Mouse (Mus musculus) CH12.LX (cell line): Measurements from ENCODE around the gene Bad. TPM values are rescaled to one million over a fixed set of nuclear protein-coding genes. Genes with fewer than 3 reads are reported as not detected.

Source experiments
- DNase-seq: peaks from one replicate; pipeline ENCODE4 v3.0.0-alpha.2; 2013; ENCODE audit errors: extremely low read depth
- H3K27ac ChIP-seq: 2 replicates; pipeline ENCODE4 v1.5.1; 2012; ENCODE audit warnings: low read depth, mild to moderate bottlenecking, control low read depth, moderate library complexity; ENCODE audit not compliant: insufficient read depth
- H3K27me3 ChIP-seq: replicated peaks from 2 replicates; pipeline ENCODE3; 2012; ENCODE audit warnings: inconsistent platforms
- H3K36me3 ChIP-seq, 2 experiments: replicated peaks in 1 of 2; 2 replicates each; pipeline versions ENCODE3 to v1.6.1; 2012; ENCODE audit warnings: inconsistent platforms in 1 of 2, low read length in 1 of 2, mild to moderate bottlenecking in 1 of 2, mixed read lengths in 1 of 2, moderate library complexity in 1 of 2; ENCODE audit not compliant: control insufficient read depth in 1 of 2, insufficient read depth in 1 of 2
- H3K4me1 ChIP-seq, 2 experiments: 2 replicates each; pipeline ENCODE4 v1.6.1; 2012; ENCODE audit warnings: inconsistent platforms in 1 of 2, moderate library complexity in 1 of 2; ENCODE audit not compliant: insufficient read depth in 2 of 2, control insufficient read depth in 1 of 2
- H3K4me2 ChIP-seq: 2 replicates; pipeline ENCODE4 v1.6.1; 2012; ENCODE audit warnings: low read depth, mild to moderate bottlenecking, control low read depth; ENCODE audit not compliant: poor library complexity, insufficient read depth, severe bottlenecking
- H3K4me3 ChIP-seq, 3 experiments: fragments of 150-350 bp in 1 of 3; sonication (generic) in 1 of 3; replicated peaks in 1 of 3; 2 replicates each; pipeline versions ENCODE3 to v1.5.1; 2011 to 2012; ENCODE audit warnings: low read depth in 2 of 3, low read length in 2 of 3, mild to moderate bottlenecking in 2 of 3, moderate library complexity in 2 of 3, control low read depth in 1 of 3, improper control_type of control experiment in 1 of 3, inconsistent platforms in 1 of 3, mixed read lengths in 1 of 3; ENCODE audit not compliant: poor library complexity in 1 of 3
- H3K79me2 ChIP-seq: replicated peaks from 2 replicates; pipeline ENCODE4 v1.6.1; 2012; ENCODE audit warnings: mild to moderate bottlenecking, moderate library complexity; ENCODE audit not compliant: control insufficient read depth, poor library complexity, insufficient read depth, severe bottlenecking; ENCODE audit errors: extremely low read depth
- H3K9ac ChIP-seq: 2 replicates; pipeline ENCODE4 v1.6.1; 2012; ENCODE audit warnings: low read depth, mild to moderate bottlenecking, control low read depth, moderate library complexity; ENCODE audit not compliant: insufficient read depth
- H3K9me3 ChIP-seq: replicated peaks from 2 replicates; pipeline ENCODE3; 2012; ENCODE audit warnings: low read length, inconsistent platforms, mixed read lengths
- CHD1 ChIP-seq: IDR thresholded peaks from 2 replicates; pipeline ENCODE4 v1.6.1; 2012; ENCODE audit warnings: low read depth, low read length, improper control_type of control experiment, inconsistent platforms
- CTCF ChIP-seq, 2 experiments: IDR thresholded peaks in 1 of 2; conservative IDR thresholded peaks in 1 of 2; 2 replicates each; pipeline ENCODE4 v1.5.1; 2011 to 2012; ENCODE audit warnings: low read depth in 2 of 2, low read length in 2 of 2, improper control_type of control experiment in 1 of 2, inconsistent platforms in 1 of 2, mild to moderate bottlenecking in 1 of 2, moderate library complexity in 1 of 2
- ELF1 ChIP-seq: IDR thresholded peaks from 2 replicates; pipeline ENCODE4 v1.6.1; 2014; ENCODE audit warnings: low read depth, mild to moderate bottlenecking, inconsistent platforms, low read length, improper control_type of control experiment
- JUN ChIP-seq: IDR thresholded peaks from 2 replicates; pipeline ENCODE4 v1.6.1; 2011; ENCODE audit warnings: low read depth, mild to moderate bottlenecking, low read length, improper control_type of control experiment, moderate library complexity; ENCODE audit not compliant: insufficient read depth
- KAT2A ChIP-seq: IDR thresholded peaks from 2 replicates; pipeline ENCODE4 v1.6.1; 2012; ENCODE audit warnings: low read length, improper control_type of control experiment, inconsistent platforms; ENCODE audit not compliant: insufficient replicate concordance
- MAFK ChIP-seq: IDR thresholded peaks from 2 replicates; pipeline ENCODE4 v1.6.1; 2011; ENCODE audit warnings: low read length, improper control_type of control experiment; ENCODE audit not compliant: insufficient replicate concordance
- MAX ChIP-seq: IDR thresholded peaks from 2 replicates; pipeline ENCODE4 v1.6.1; 2011; ENCODE audit warnings: low read length, improper control_type of control experiment
- MEF2A ChIP-seq: IDR thresholded peaks from 2 replicates; pipeline ENCODE4 v1.6.1; 2014; ENCODE audit warnings: low read depth, mild to moderate bottlenecking, inconsistent platforms, low read length, improper control_type of control experiment, borderline replicate concordance
- MXI1 ChIP-seq: IDR thresholded peaks from 2 replicates; pipeline ENCODE4 v1.6.1; 2011; ENCODE audit warnings: mild to moderate bottlenecking, low read depth, low read length, improper control_type of control experiment
- MYC ChIP-seq: IDR thresholded peaks from 2 replicates; pipeline ENCODE4 v1.6.1; 2011; ENCODE audit warnings: low read depth, mild to moderate bottlenecking, improper control_type of control experiment, low read length
- NELFE ChIP-seq: IDR thresholded peaks from 2 replicates; pipeline ENCODE4 v1.6.1; 2011; ENCODE audit warnings: low read depth, low read length, improper control_type of control experiment
- POLR2A ChIP-seq: IDR thresholded peaks from 2 replicates; pipeline ENCODE4 v1.6.1; 2011; ENCODE audit warnings: low read depth, mild to moderate bottlenecking, improper control_type of control experiment, low read length
- POLR2AphosphoS2 ChIP-seq: IDR thresholded peaks from 2 replicates; pipeline ENCODE4 v1.6.1; 2011; ENCODE audit warnings: low read depth, low read length, improper control_type of control experiment
- RCOR1 ChIP-seq: conservative IDR thresholded peaks from 2 replicates; pipeline ENCODE4 v1.6.1; 2012; ENCODE audit warnings: low read depth, mild to moderate bottlenecking, inconsistent platforms, low read length, improper control_type of control experiment
- SIN3A ChIP-seq: IDR thresholded peaks from 2 replicates; pipeline ENCODE4 v1.6.1; 2012; ENCODE audit warnings: low read length, improper control_type of control experiment, inconsistent platforms
- SMC3 ChIP-seq: IDR thresholded peaks from 2 replicates; pipeline ENCODE4 v1.6.1; 2011; ENCODE audit warnings: low read depth, low read length, improper control_type of control experiment
- UBTF ChIP-seq: IDR thresholded peaks from 2 replicates; pipeline ENCODE4 v1.6.1; 2012; ENCODE audit warnings: low read depth, mild to moderate bottlenecking, inconsistent platforms, low read length, improper control_type of control experiment, moderate library complexity
- USF2 ChIP-seq: conservative IDR thresholded peaks from 2 replicates; pipeline ENCODE4 v1.6.1; 2011; ENCODE audit warnings: low read depth, low read length, improper control_type of control experiment
- ZKSCAN1 ChIP-seq: IDR thresholded peaks from 2 replicates; pipeline ENCODE4 v1.6.1; 2012; ENCODE audit warnings: low read depth, inconsistent platforms, low read length, improper control_type of control experiment, borderline replicate concordance
- ZMIZ1 ChIP-seq: IDR thresholded peaks from 2 replicates; pipeline ENCODE4 v1.6.1; 2012; ENCODE audit warnings: low read depth, mild to moderate bottlenecking, inconsistent platforms, low read length, improper control_type of control experiment
- dilution Hi-C: fragments of 300-500 bp; cut with MboI; formaldehyde crosslinking; loops from 2 replicates; pipeline ENCODE4 v1.14.3; 2020; ENCODE audit warnings: low sequenced_read_pairs; ENCODE audit not compliant: extremely low pct_unique_long_range_greater_than_20kb, extremely low pct_ligation_motif_present
- in situ Hi-C: fragments of 300-500 bp; cut with MboI; formaldehyde crosslinking; loops from 3 replicates; pipeline ENCODE4 v1.14.3; 2019; ENCODE audit warnings: low sequenced_read_pairs, low pct_ligation_motif_present, low pct_unique_long_range_greater_than_20kb, mixed read lengths
- polyA plus RNA-seq: library from polyadenylated mRNA; unstranded; fragments of >175 nt; gene quantifications from 2 replicates; pipeline ENCODE4 v1.2.1, GENCODE M21; 2012; ENCODE audit warnings: low read depth; ENCODE audit not compliant: insufficient read length
- total RNA-seq, 2 experiments: library from RNA; depleted of rRNA; stranded (reverse); fragments of 300-350 nt in 1 of 2; fragments of >200 nt in 1 of 2; gene quantifications; 2 replicates each; pipeline ENCODE4 v1.2.3; 2012 to 2014

Bad gene
- total and polyA plus RNA-seq, 3 experiments: 27.7 to 38.0 (median 33.3) TPM

GRCm38 (mm10) chr19:6950613-6951153 lies 9.0 kb downstream of the Bad start:
- Histone ChIP-seq H3K36me3 (peaks cover 24 to 89% of the 10 kb centered on the region in 2 experiments), H3K27me3 (no peaks in the 10 kb centered on the region), H3K4me3 (no peak overlapping the region), H3K9me3 (no peaks in the 10 kb centered on the region), H3K27ac (no peak overlapping the region), H3K79me2 (no peaks in the 10 kb centered on the region), H3K4me1 (peaks cover 12 to 25% of the 10 kb centered on the region in 2 experiments), H3K9ac (no peak overlapping the region), H3K4me2 (no peak overlapping the region)
- in situ Hi-C loops: no loop called here
- dilution Hi-C loops: no loop called here
- no peak for DNase-seq
- TF ChIP-seq MAX (no peak), POLR2AphosphoS2 (no peak)
- TF ChIP-seq, all 38 proteins: peak for 0

- Histone ChIP-seq H3K79me2 (no peaks in the 10 kb centered on the region), H3K4me1 (peaks cover 15 to 30% of the 10 kb centered on the region in 2 experiments), H3K9ac (no peak overlapping the region), H3K27ac (no peak overlapping the region), H3K4me3 (no peak overlapping the region), H3K4me2 (no peak overlapping the region), H3K27me3 (no peaks in the 10 kb centered on the region), H3K36me3 (peaks cover 28 to 89% of the 10 kb centered on the region in 2 experiments), H3K9me3 (no peaks in the 10 kb centered on the region)
- in situ Hi-C loops (no loop called here), dilution Hi-C loops (no loop called here)
- TF ChIP-seq ELF1: peak; percentile 27; the same call in 1 of the 2 replicates
- no peak for TF ChIP-seq MYC
- no peak for TF ChIP-seq USF2
- no peak for TF ChIP-seq UBTF
- TF ChIP-seq CHD1: no peak
- TF ChIP-seq NELFE: no peak
- DNase-seq: no peak
Measured at GRCm38 (mm10) chr19:6951381-6951968, 9.8 kb downstream of the Bad start.

- Histone ChIP-seq H3K4me1 (peaks cover 15 to 30% of the 10 kb centered on the region in 2 experiments), H3K27me3 (no peaks in the 10 kb centered on the region)
Measured at GRCm38 (mm10) chr19:6951994-6952711, 10.5 kb downstream of the Bad start.

More at GRCm38 (mm10) chr19:6951994-6952711, 10.5 kb downstream of the Bad start:
- in situ Hi-C loops: no loop called here
- dilution Hi-C loops: no loop called here
- Histone ChIP-seq H3K4me2 (no peak overlapping the region), H3K9me3 (no peaks in the 10 kb centered on the region), H3K36me3 (peaks cover 30 to 93% of the 10 kb centered on the region in 2 experiments), H3K27ac (no peak overlapping the region), H3K9ac (no peak overlapping the region), H3K79me2 (no peaks in the 10 kb centered on the region), H3K4me3 (no peak overlapping the region)
- DNase-seq: no peak
- no peak for TF ChIP-seq MXI1
- TF ChIP-seq POLR2AphosphoS2: no peak
- TF ChIP-seq JUN: no peak
- no peak for TF ChIP-seq SIN3A
- no peak for TF ChIP-seq RCOR1
- no peak for TF ChIP-seq MAFK
- no peak for TF ChIP-seq ZKSCAN1
- TF ChIP-seq MYC: no peak
- no peak for TF ChIP-seq POLR2A
- TF ChIP-seq USF2: no peak
- TF ChIP-seq KAT2A: no peak
- TF ChIP-seq ZMIZ1: no peak
- TF ChIP-seq MEF2A: no peak
- TF ChIP-seq MAX: no peak
- no peak for TF ChIP-seq UBTF
- TF ChIP-seq SMC3: no peak
- TF ChIP-seq CTCF (conservative IDR thresholded peaks at IDR 0.05 in 1 of 2, IDR thresholded peaks at IDR 0.05 in 1 of 2; ENCODE audit: low read depth in 2 of 2, low read length in 2 of 2): no peak
- no peak for TF ChIP-seq NELFE
- no peak for TF ChIP-seq CHD1
